Mouse (Mus musculus) gastrocnemius, postnatal 4 days (tissue): Measurements from ENCODE around the gene S100a11. TPM values are rescaled to one million over a fixed set of nuclear protein-coding genes. Genes with fewer than 3 reads are reported as not detected.

Experiments
- DNase-seq, 2 experiments: peaks; one replicate each; pipeline ENCODE4 v3.0.0; 2021 to 2022; ENCODE audit warnings: low spot score in 2 of 2, mixed read lengths in 2 of 2
- total RNA-seq, 2 experiments: library from RNA; stranded (reverse); gene quantifications; 2 replicates each; pipeline ENCODE4 v1.2.3; 2021

Gene S100a11
- total RNA-seq, 2 experiments from 2014 or later = 310 to 333 TPM

- DNase-seq = no peak
Observed at GRCm38 (mm10) chr3:93556599-93556998, 36.3 kb downstream of the S100a11 start.

GRCm38 (mm10) chr3:93557471-93557870 is 37.2 kb downstream of the S100a11 start:
- no peak for DNase-seq

- DNase-seq = no peak
Observed at GRCm38 (mm10) chr3:93559961-93560360, 39.7 kb downstream of the S100a11 start.

GRCm38 (mm10) chr3:93562372-93562771 is 42.1 kb downstream of the S100a11 start:
- no peak for DNase-seq

- no peak for DNase-seq
Observed at GRCm38 (mm10) chr3:93563216-93563615, 42.9 kb downstream of the S100a11 start.

GRCm38 (mm10) chr3:93566892-93567291 is 46.6 kb downstream of the S100a11 start:
- no peak for DNase-seq

- no peak for DNase-seq
Observed at GRCm38 (mm10) chr3:93567721-93568120, 47.4 kb downstream of the S100a11 start.

GRCm38 (mm10) chr3:93568428-93569040 is 48.2 kb downstream of the S100a11 start:
- peak; percentile 22 to 75 for DNase-seq

GRCm38 (mm10) chr3:93569046-93569445 is 48.8 kb downstream of the S100a11 start:
- DNase-seq = no peak

- no peak for DNase-seq
Observed at GRCm38 (mm10) chr3:93572058-93572791, 51.9 kb downstream of the S100a11 start.

Other genes with a start within 250 kb of the S100a11 start
- gene Flg, start 247.0 kb upstream of the S100a11 start, total RNA-seq = 1 to 10 TPM; 1.1 to 2.7 TPM
- gene Hrnr, start 200.7 kb upstream of the S100a11 start, total RNA-seq = under 1 TPM; 0.05 to 0.21 TPM
- not detected for gene Rptn, start 126.8 kb upstream of the S100a11 start, total RNA-seq
- under 1 TPM; 0.34 to 0.42 TPM for gene Tchh, start 78.2 kb upstream of the S100a11 start, total RNA-seq
- gene Tchhl1, start 51.7 kb upstream of the S100a11 start, total RNA-seq = not detected
- gene S100a10, start 34.6 kb downstream of the S100a11 start, total RNA-seq = 100 to 1,000 TPM; 290 to 327 TPM
- gene Tdpoz2, start 132.2 kb downstream of the S100a11 start, total RNA-seq = not detected
- gene Tdpoz1, start 155.8 kb downstream of the S100a11 start, total RNA-seq = not detected
- gene Gm37596, start 172.6 kb downstream of the S100a11 start, total RNA-seq = not detected